Mouse (Mus musculus) stomach, embryonic 16.5 days (tissue): ENCODE results near the gene Plcg2. TPM values are rescaled to one million over a fixed set of nuclear protein-coding genes. Genes with fewer than 3 reads are reported as not detected.

Experiments used
- ATAC-seq: fragments of 200-750 bp; cut with Nextera tagmentation; 2 replicates; pipeline ENCODE4 v1.8.0; 2017; ENCODE audit warnings: moderate number of reproducible peaks, moderate TSS enrichment; ENCODE audit not compliant: insufficient read depth, low FRiP score
- H3K27ac ChIP-seq: fragments of 300-500 bp; sonication (generic); 2 replicates; pipeline ENCODE4 v1.5.1; 2014; ENCODE audit warnings: low read length
- H3K27me3 ChIP-seq: fragments of 300-500 bp; sonication (generic); 2 replicates; pipeline ENCODE4 v1.6.1; 2014; ENCODE audit warnings: low read length, control low read depth, mixed read lengths; ENCODE audit not compliant: control insufficient read depth, insufficient read depth
- H3K36me3 ChIP-seq: fragments of 300-500 bp; sonication (generic); 2 replicates; pipeline ENCODE4 v1.6.1; 2014; ENCODE audit warnings: low read length; ENCODE audit not compliant: control insufficient read depth, insufficient read depth
- H3K4me1 ChIP-seq: fragments of 300-500 bp; sonication (generic); 2 replicates; pipeline ENCODE4 v1.6.1; 2014; ENCODE audit warnings: low read length, control low read depth, mixed read lengths; ENCODE audit not compliant: control insufficient read depth, insufficient read depth
- H3K4me2 ChIP-seq: fragments of 300-500 bp; sonication (generic); 2 replicates; pipeline ENCODE4 v1.6.1; 2014; ENCODE audit warnings: low read depth, low read length, mixed read lengths
- H3K4me3 ChIP-seq: fragments of 300-500 bp; sonication (generic); replicated peaks from 2 replicates; pipeline ENCODE4 v1.5.1; 2014; ENCODE audit warnings: mild to moderate bottlenecking, low read length
- H3K9ac ChIP-seq: fragments of 300-500 bp; sonication (generic); 2 replicates; pipeline ENCODE4 v1.6.1; 2014; ENCODE audit warnings: low read length
- H3K9me3 ChIP-seq: fragments of 300-500 bp; sonication (generic); replicated peaks from 2 replicates; pipeline ENCODE4 v1.6.1; 2016; ENCODE audit warnings: low read length, control low read depth; ENCODE audit not compliant: control insufficient read depth
- WGBS: fragments of 180-500 bp; shearing (Covaris S2); extraction: QIAGEN DNeasy Blood & Tissue Kit; methylation state at CpG from one replicate; pipeline ENCODE4 v1.1.7; 2014; 5-methylcytosine and 5-hydroxymethylcytosine counted together
- polyA plus RNA-seq: library from polyadenylated mRNA; unstranded; fragments of >200 nt; fragmentation: Nextera tagmentation; extraction: Ambion mirVana; gene quantifications from 2 replicates; pipeline ENCODE4 v1.2.1, GENCODE M21; 2015

Plcg2 gene
- polyA plus RNA-seq, 1 experiment from 2014 or later: 5.2 TPM

GRCm38 (mm10) chr8:117479996-117480395, 18.1 kb upstream of the Plcg2 start:
- Histone ChIP-seq H3K9ac (no peak overlapping the region), H3K27ac (no peak overlapping the region), H3K9me3 (peaks cover 6% of the 10 kb centered on the region), H3K4me1 (no peaks in the 10 kb centered on the region), H3K4me3 (no peak overlapping the region), H3K36me3 (no peaks in the 10 kb centered on the region), H3K27me3 (no peaks in the 10 kb centered on the region), H3K4me2 (no peak overlapping the region)
- ATAC-seq: no peak
- 94% methylated on average over 9 of the region's 9 CpGs for WGBS

GRCm38 (mm10) chr8:117480516-117480915, 17.6 kb upstream of the Plcg2 start:
- WGBS: 69% methylated on average over 5 of the region's 5 CpGs
- Histone ChIP-seq H3K9ac (no peak overlapping the region), H3K4me2 (no peak overlapping the region), H3K4me1 (no peaks in the 10 kb centered on the region), H3K9me3 (peaks cover 6% of the 10 kb centered on the region), H3K27me3 (no peaks in the 10 kb centered on the region), H3K27ac (no peak overlapping the region), H3K36me3 (no peaks in the 10 kb centered on the region), H3K4me3 (no peak overlapping the region)
- ATAC-seq: no peak

- no peak overlapping the region for H3K4me3 ChIP-seq
- no peak overlapping the region for H3K4me2 ChIP-seq
- no peak for ATAC-seq
- H3K4me1 ChIP-seq: no peaks in the 10 kb centered on the region
- WGBS: 74% methylated on average over 5 of the region's 5 CpGs
- H3K9ac ChIP-seq: no peak overlapping the region
- no peaks in the 10 kb centered on the region for H3K36me3 ChIP-seq
- no peak overlapping the region for H3K27ac ChIP-seq
- peaks cover 6% of the 10 kb centered on the region for H3K9me3 ChIP-seq
- no peaks in the 10 kb centered on the region for H3K27me3 ChIP-seq
Measured at GRCm38 (mm10) chr8:117481830-117482229, 16.3 kb upstream of the Plcg2 start.

GRCm38 (mm10) chr8:117484731-117485130, 13.4 kb upstream of the Plcg2 start:
- Histone ChIP-seq H3K36me3 (no peaks in the 10 kb centered on the region), H3K27ac (no peak overlapping the region), H3K9ac (no peak overlapping the region), H3K4me1 (no peaks in the 10 kb centered on the region), H3K9me3 (peaks cover 6% of the 10 kb centered on the region), H3K4me3 (no peak overlapping the region), H3K4me2 (no peak overlapping the region), H3K27me3 (no peaks in the 10 kb centered on the region)
- WGBS: 82% methylated on average over 8 of the region's 8 CpGs
- ATAC-seq: no peak

- Histone ChIP-seq H3K27ac (no peak overlapping the region), H3K4me2 (no peak overlapping the region), H3K9ac (no peak overlapping the region), H3K27me3 (no peaks in the 10 kb centered on the region), H3K9me3 (no peaks in the 10 kb centered on the region), H3K4me1 (no peaks in the 10 kb centered on the region), H3K4me3 (no peak overlapping the region), H3K36me3 (no peaks in the 10 kb centered on the region)
- WGBS: 54% methylated on average over 1 of the region's 1 CpGs
- ATAC-seq: no peak
Measured at GRCm38 (mm10) chr8:117485316-117485715, 12.8 kb upstream of the Plcg2 start.

- H3K4me2 ChIP-seq: no peak overlapping the region
- H3K27me3 ChIP-seq: no peaks in the 10 kb centered on the region
- H3K9me3 ChIP-seq: no peaks in the 10 kb centered on the region
- WGBS: 78% methylated on average over 10 of the region's 10 CpGs
- ATAC-seq: no peak
- no peak overlapping the region for H3K4me3 ChIP-seq
- no peak overlapping the region for H3K9ac ChIP-seq
- no peaks in the 10 kb centered on the region for H3K36me3 ChIP-seq
- H3K27ac ChIP-seq: no peak overlapping the region
- H3K4me1 ChIP-seq: no peaks in the 10 kb centered on the region
Measured at GRCm38 (mm10) chr8:117488246-117489005, 9.7 kb upstream of the Plcg2 start.

GRCm38 (mm10) chr8:117493543-117493942, 4.5 kb upstream of the Plcg2 start:
- H3K36me3 ChIP-seq: no peaks in the 10 kb centered on the region
- no peaks in the 10 kb centered on the region for H3K9me3 ChIP-seq
- H3K9ac ChIP-seq: no peak overlapping the region
- ATAC-seq: no peak
- H3K4me2 ChIP-seq: no peak overlapping the region
- WGBS: 23% methylated on average over 9 of the region's 9 CpGs
- H3K4me1 ChIP-seq: peaks cover under 1% of the 10 kb centered on the region; the same call in 1 of the 2 replicates
- H3K27me3 ChIP-seq: peaks cover 7% of the 10 kb centered on the region
- H3K4me3 ChIP-seq: no peak overlapping the region
- no peak overlapping the region for H3K27ac ChIP-seq

GRCm38 (mm10) chr8:117494874-117495273, 3.2 kb upstream of the Plcg2 start:
- no peak overlapping the region for H3K9ac ChIP-seq
- peaks cover 6% of the 10 kb centered on the region; the same call in 1 of the 2 replicates for H3K4me1 ChIP-seq
- no peak overlapping the region for H3K4me3 ChIP-seq
- 63% methylated on average over 2 of the region's 2 CpGs for whole genome bisulfite sequencing
- H3K9me3 ChIP-seq: no peaks in the 10 kb centered on the region
- ATAC-seq: no peak
- no peaks in the 10 kb centered on the region for H3K36me3 ChIP-seq
- H3K27ac ChIP-seq: no peak overlapping the region
- peaks cover 16% of the 10 kb centered on the region for H3K27me3 ChIP-seq
- H3K4me2 ChIP-seq: no peak overlapping the region

- 17% methylated on average over 20 of the region's 20 CpGs for WGBS
- Histone ChIP-seq H3K9ac (peak overlapping the region; percentile 79), H3K4me1 (peaks cover 6% of the 10 kb centered on the region; the same call in 1 of the 2 replicates), H3K36me3 (no peaks in the 10 kb centered on the region), H3K27ac (no peak overlapping the region), H3K4me3 (peak overlapping the region; percentile 68), H3K27me3 (peaks cover 16% of the 10 kb centered on the region), H3K9me3 (no peaks in the 10 kb centered on the region), H3K4me2 (peak overlapping the region; percentile 99)
- no peak for ATAC-seq
Measured at GRCm38 (mm10) chr8:117498915-117499540, 937 bp downstream of the Plcg2 start.
